Mouse (Mus musculus) heart, embryonic 11.5 days (tissue): Measurements from ENCODE around the gene Kcnn3. TPM values are rescaled to one million over a fixed set of nuclear protein-coding genes. Genes with fewer than 3 reads are reported as not detected.

ENCODE experiments used
- ATAC-seq: fragments of 200-750 bp; cut with Nextera tagmentation; replicated peaks from 2 replicates; pipeline ENCODE4 v1.8.0; 2017; ENCODE audit warnings: moderate library complexity; ENCODE audit not compliant: insufficient number of reproducible peaks, low FRiP score, low TSS enrichment
- H3K27ac ChIP-seq: fragments of 300-500 bp; sonication (generic); 2 replicates; pipeline ENCODE4 v1.5.1; 2014; ENCODE audit warnings: mild to moderate bottlenecking, low read depth, low read length
- H3K27me3 ChIP-seq: fragments of 300-500 bp; sonication (generic); 2 replicates; pipeline ENCODE4 v1.6.1; 2014; ENCODE audit warnings: mild to moderate bottlenecking, low read length, mixed read lengths; ENCODE audit not compliant: control insufficient read depth, insufficient read depth
- H3K36me3 ChIP-seq: fragments of 300-500 bp; sonication (generic); 2 replicates; pipeline ENCODE4 v1.6.1; 2014; ENCODE audit warnings: mild to moderate bottlenecking, low read length, moderate library complexity, mixed read lengths; ENCODE audit not compliant: control insufficient read depth, insufficient read depth
- H3K4me1 ChIP-seq: fragments of 300-500 bp; sonication (generic); 2 replicates; pipeline ENCODE4 v1.6.1; 2014; ENCODE audit warnings: low read length; ENCODE audit not compliant: control insufficient read depth, insufficient read depth
- H3K4me2 ChIP-seq: fragments of 300-500 bp; sonication (generic); 2 replicates; pipeline ENCODE4 v1.6.1; 2014; ENCODE audit warnings: mild to moderate bottlenecking, moderate library complexity
- H3K4me3 ChIP-seq: fragments of 300-500 bp; sonication (generic); 2 replicates; pipeline ENCODE4 v1.5.1; 2014; ENCODE audit warnings: low read depth, low read length
- H3K9ac ChIP-seq: fragments of 300-500 bp; sonication (generic); 2 replicates; pipeline ENCODE4 v1.6.1; 2014; ENCODE audit warnings: mild to moderate bottlenecking, low read depth, low read length, moderate library complexity
- H3K9me3 ChIP-seq: fragments of 300-500 bp; sonication (generic); replicated peaks from 2 replicates; pipeline ENCODE4 v1.6.1; 2016; ENCODE audit warnings: low read length; ENCODE audit not compliant: control insufficient read depth
- WGBS: fragments of 180-500 bp; shearing (Covaris S2); extraction: QIAGEN DNeasy Blood & Tissue Kit; methylation state at CpG from one replicate; pipeline ENCODE4 v1.1.7; 2014; ENCODE audit not compliant: insufficient replicate concordance; 5-methylcytosine and 5-hydroxymethylcytosine counted together
- polyA plus RNA-seq: library from polyadenylated mRNA; unstranded; fragments of >200 nt; fragmentation: Nextera tagmentation; extraction: Ambion mirVana; gene quantifications from 2 replicates; pipeline ENCODE4 v1.2.1, GENCODE M21; 2014

The Kcnn3 gene
- polyA plus RNA-seq, 1 experiment from 2014 or later: 0.99 TPM

DNA sequence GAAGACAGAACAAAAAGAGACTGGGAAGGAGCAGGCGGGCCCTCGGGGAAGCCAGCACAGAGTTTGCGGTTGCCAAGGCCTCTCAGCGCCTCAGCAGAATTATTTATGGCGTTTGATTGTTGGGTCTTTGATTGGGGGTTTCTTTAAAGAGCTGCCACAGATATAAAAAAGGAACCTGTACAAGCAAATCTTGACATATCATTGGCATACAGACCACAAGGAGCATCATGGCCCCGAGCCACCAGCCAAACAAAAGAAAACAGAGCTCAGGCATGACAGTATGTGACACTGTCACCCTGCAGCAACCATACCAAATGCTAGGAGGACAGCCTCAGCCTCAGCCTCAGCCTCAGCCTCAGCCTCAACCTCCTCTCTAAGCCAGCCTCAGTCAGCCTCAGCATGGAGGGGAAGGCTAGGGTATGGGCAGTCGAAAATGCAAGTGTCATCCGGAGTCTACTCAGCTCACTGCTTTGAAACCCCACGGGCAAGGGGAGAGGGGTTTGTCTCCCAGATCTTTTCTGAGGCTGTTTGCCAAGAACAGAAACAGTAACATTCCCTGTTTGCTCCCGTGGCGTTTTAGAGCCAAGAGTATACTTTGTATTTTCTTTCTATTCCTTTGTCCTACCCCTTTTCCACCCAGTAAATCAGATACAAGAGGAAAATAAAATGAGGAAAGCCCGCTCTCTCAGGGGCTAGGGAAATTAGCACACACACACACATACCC lies 133.4 kb downstream of the Kcnn3 start:
- Histone ChIP-seq H3K9ac (no peak overlapping the region), H3K27ac (no peak overlapping the region), H3K4me2 (no peak overlapping the region), H3K4me1 (peaks cover 6% of the 10 kb centered on the region; the same call in 1 of the 2 replicates), H3K27me3 (no peaks in the 10 kb centered on the region), H3K4me3 (no peak overlapping the region), H3K36me3 (no peaks in the 10 kb centered on the region), H3K9me3 (no peaks in the 10 kb centered on the region)
- no peak for ATAC-seq
- 73% methylated on average over 12 of the region's 12 CpGs for WGBS

DNA sequence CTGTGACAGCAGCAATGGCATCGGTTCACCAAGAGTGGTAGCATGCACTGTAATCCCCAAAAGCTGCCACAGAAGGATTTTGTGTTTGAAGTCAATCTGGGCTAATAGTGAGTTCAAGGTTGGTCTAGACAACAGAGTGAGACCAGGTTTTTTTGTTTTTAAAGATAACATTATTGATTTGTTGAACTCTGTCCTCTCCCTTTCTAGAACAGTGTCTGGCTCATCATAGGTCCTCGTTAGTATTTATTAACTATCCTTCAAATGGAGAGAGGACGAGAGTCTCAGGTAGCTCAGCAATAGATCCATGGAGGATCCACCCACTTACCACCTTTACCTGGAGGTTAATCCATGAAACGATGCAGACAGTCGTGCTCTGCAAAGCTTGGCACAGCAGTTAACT lies 137.1 kb downstream of the Kcnn3 start:
- Histone ChIP-seq H3K4me3 (no peak overlapping the region), H3K4me1 (peaks cover 13% of the 10 kb centered on the region), H3K27me3 (no peaks in the 10 kb centered on the region), H3K9ac (no peak overlapping the region), H3K27ac (no peak overlapping the region), H3K36me3 (no peaks in the 10 kb centered on the region), H3K4me2 (no peak overlapping the region), H3K9me3 (no peaks in the 10 kb centered on the region)
- no peak for ATAC-seq
- 77% methylated on average over 5 of the region's 5 CpGs for WGBS

DNA sequence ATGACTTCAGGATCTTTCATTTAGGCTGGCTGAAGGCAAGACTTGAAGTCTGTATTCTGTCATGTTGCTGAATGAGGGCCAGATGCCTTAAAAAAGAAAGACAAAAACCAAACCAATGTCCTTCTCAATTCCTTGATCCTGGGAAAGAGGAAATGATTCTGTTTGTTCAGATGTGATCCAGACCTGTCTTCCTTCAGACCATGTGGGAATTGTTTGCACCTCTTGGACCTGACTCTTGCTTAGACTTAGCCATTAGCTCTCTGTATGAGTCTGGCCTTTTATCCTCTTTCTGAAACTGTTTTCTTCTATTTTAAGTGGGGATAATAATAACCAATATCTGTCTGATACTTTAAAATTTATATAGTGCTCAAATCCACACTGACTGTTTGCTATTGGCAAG lies 138.5 kb downstream of the Kcnn3 start:
- no peak for ATAC-seq
- H3K36me3 ChIP-seq: no peaks in the 10 kb centered on the region
- no peak overlapping the region for H3K27ac ChIP-seq
- H3K4me3 ChIP-seq: no peak overlapping the region
- no peak overlapping the region for H3K4me2 ChIP-seq
- peaks cover 13% of the 10 kb centered on the region for H3K4me1 ChIP-seq
- no peak overlapping the region for H3K9ac ChIP-seq
- H3K27me3 ChIP-seq: no peaks in the 10 kb centered on the region
- no peaks in the 10 kb centered on the region for H3K9me3 ChIP-seq

DNA sequence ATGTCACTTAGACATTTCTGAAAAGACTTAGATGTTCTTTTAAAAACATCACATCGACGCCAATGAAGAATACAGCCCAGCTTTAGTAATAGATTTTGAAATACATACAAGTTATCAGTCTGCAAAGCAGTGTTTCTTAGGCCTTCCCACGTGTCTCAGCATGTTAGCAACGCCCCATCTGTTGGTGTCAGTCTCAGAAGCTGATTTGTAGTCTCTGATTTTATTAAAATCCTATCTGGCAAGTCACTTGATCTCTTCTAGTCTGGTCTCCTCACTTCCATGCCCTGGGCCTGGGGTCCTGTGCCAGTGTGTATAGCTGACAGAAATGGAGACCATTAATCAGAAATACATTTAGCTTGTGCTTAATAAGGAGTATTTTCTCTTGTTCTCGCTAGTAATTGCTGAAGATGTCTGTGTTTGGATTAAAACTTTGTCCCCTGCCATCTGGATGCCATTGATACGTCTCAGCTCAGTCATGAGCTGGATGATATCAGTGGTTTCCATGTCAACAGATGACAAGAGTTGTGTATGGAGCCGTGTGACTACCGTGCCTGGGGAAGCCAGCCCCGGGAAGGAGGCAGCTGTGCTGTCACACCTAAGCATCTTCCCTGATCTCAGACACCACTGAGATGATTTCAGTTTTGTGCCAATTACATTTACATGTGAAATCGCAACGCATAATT lies 140.1 kb downstream of the Kcnn3 start:
- ATAC-seq: no peak
- H3K27ac ChIP-seq: no peak overlapping the region

DNA sequence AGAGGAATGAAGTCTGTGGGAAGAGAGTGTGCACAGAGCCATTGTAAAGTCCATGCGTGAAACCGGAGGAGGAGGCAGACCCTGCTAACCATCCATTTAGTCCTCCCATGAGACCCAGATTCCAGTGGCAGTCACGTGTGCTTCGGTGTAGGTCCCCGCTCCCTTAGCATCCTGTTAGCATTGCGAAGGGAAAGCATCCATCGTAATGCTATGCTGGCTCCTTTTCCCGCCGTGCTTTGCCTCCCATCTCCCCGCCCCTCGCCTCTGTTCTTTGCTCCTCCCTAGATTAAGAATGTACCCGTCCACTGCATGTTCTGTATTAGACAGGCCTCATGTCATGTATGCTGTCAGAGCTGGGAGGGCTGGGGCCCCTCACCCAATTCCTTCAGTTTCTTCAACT lies 144.8 kb downstream of the Kcnn3 start:
- Histone ChIP-seq H3K4me3 (no peak overlapping the region), H3K4me2 (no peak overlapping the region), H3K4me1 (peaks cover 22% of the 10 kb centered on the region), H3K9me3 (no peaks in the 10 kb centered on the region), H3K27ac (no peak overlapping the region), H3K9ac (no peak overlapping the region), H3K36me3 (no peaks in the 10 kb centered on the region), H3K27me3 (no peaks in the 10 kb centered on the region)
- 58% methylated on average over 12 of the region's 12 CpGs for WGBS
- no peak for ATAC-seq

More for the DNA sequence above, 140.1 kb downstream of the Kcnn3 start:
- H3K4me1 ChIP-seq: peaks cover 13% of the 10 kb centered on the region
- H3K27me3 ChIP-seq: no peaks in the 10 kb centered on the region
- no peak overlapping the region for H3K9ac ChIP-seq
- no peaks in the 10 kb centered on the region for H3K9me3 ChIP-seq
- no peak overlapping the region for H3K4me2 ChIP-seq
- no peak overlapping the region for H3K4me3 ChIP-seq
- 47% methylated on average over 11 of the region's 11 CpGs for WGBS
- H3K36me3 ChIP-seq: no peaks in the 10 kb centered on the region

DNA sequence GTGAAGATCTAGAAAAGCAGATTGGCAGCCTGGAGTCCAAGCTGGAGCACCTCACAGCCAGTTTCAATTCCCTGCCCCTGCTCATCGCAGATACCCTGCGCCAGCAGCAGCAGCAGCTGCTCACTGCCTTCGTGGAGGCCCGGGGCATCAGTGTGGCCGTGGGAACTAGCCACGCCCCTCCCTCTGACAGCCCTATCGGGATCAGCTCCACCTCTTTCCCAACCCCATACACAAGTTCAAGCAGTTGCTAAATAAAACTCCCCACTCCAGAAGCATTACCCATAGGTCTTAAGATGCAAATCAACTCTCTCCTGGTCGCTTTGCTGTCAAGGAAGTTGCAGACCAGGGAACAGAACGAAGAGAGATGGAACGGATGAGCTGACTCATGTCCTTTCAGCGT lies 147.2 kb downstream of the Kcnn3 start:
- H3K27me3 ChIP-seq: no peaks in the 10 kb centered on the region
- H3K27ac ChIP-seq: 0 out of 2 replicates have a peak overlapping the region, but pooled peaks have one; percentile 35
- ATAC-seq: no peak
- H3K4me1 ChIP-seq: peaks cover 12% of the 10 kb centered on the region
- no peaks in the 10 kb centered on the region for H3K36me3 ChIP-seq
- H3K9ac ChIP-seq: peak overlapping the region; percentile 61
- no peaks in the 10 kb centered on the region for H3K9me3 ChIP-seq
- peak overlapping the region; percentile 53 for H3K4me2 ChIP-seq
- H3K4me3 ChIP-seq: peak overlapping the region; percentile 20
- 13% methylated on average over 11 of the region's 11 CpGs for WGBS

DNA sequence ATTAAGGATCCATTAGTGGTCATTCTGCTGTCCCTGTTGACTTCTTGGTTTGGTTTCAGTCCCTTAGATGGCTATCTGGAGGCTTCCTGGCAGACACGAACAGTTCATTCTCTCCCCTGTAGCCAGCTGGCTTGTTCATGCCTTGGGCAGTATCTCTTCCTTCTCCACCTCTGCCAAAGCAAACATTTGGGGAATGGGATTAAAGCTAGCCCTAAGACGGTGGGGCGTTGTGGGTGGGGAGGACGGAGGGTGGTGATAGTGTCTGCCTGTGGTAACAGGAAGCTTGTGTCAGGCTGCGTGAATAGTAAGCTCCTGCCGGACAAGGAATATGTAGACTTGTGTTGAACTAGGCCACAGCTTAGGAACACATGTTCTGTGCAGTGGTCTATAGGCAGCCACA lies 151.4 kb downstream of the Kcnn3 start:
- Histone ChIP-seq H3K4me3 (no peak overlapping the region), H3K4me2 (no peak overlapping the region), H3K27me3 (no peaks in the 10 kb centered on the region), H3K27ac (peak overlapping the region; percentile 29; the same call in 1 of the 2 replicates), H3K4me1 (peaks cover 17% of the 10 kb centered on the region), H3K36me3 (no peaks in the 10 kb centered on the region), H3K9ac (no peak overlapping the region), H3K9me3 (no peaks in the 10 kb centered on the region)
- 31% methylated on average over 6 of the region's 6 CpGs for WGBS
- ATAC-seq: peak; percentile 39; the same call in 1 of the 2 replicates

DNA sequence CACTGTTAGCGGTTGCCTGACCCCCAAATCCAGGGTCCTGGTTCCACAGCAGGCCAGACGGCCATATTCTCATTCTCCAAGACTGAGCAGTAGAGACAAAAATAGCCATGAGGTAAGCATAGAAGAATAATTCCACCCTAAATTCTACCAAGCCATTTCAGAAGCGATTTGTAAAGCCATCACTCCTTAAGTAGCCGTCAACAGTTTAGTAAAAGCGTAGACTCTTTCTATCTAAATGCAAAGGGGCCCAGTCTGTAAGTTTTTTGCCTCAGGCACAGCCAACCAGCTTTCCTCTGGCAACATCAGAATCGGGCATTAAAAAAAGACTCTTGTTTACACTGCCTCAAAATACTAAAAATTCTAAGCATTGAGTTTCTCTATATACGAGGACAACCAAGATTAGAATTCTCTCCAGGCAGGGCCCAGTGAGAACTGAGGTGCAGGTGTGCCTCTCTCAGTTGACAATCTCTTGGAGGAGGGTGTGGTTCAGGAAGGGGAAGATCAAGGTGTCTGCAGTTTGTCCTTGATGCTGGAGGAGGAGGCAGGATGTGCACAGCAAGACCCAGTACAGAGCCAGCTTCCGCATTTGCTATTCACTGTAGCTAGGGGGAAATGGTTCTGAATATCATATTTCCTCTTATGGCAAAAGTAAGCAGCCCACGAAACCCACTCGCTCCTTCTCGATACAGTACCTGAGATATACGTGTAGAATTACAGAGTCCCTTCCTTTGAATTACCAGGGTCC lies 152.8 kb downstream of the Kcnn3 start:
- H3K9me3 ChIP-seq: no peaks in the 10 kb centered on the region
- WGBS: 71% methylated on average over 12 of the region's 12 CpGs
- no peak overlapping the region for H3K27ac ChIP-seq
- no peaks in the 10 kb centered on the region for H3K36me3 ChIP-seq
- no peak overlapping the region for H3K9ac ChIP-seq
- H3K4me2 ChIP-seq: no peak overlapping the region
- H3K4me1 ChIP-seq: peaks cover 9% of the 10 kb centered on the region
- H3K27me3 ChIP-seq: no peaks in the 10 kb centered on the region
- no peak overlapping the region for H3K4me3 ChIP-seq
- ATAC-seq: no peak
